Mouse (Mus musculus): ENCODE measurements around the gene Lamb3.
"Not testable (repeated sequence)": the region's sequence is repeated elsewhere in the genome, so short reads cannot be mapped to it uniquely, and the experiment has no call there.

The Lamb3 gene

DNA sequence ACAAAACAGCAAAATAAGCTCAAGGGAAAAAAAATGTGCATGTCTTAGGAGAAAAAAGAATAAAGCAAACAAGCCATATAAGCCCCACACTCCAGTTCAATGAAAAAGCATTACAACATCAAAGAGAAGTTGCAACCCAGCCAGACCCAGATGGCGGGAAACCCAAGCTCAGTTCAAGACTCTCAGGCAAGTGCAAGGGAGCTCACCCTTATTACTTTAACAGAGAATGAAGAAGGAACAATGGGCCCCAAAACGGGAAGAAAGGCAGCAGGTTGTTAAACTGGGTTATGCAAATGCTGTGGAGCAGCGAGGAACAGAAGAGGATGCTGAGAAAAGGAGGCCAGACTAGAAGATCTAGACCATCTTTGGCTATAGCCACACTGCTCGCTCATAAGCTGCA is 35.4 kb downstream of the Lamb3 start:
- in situ Hi-C loops (cut with MboI, MseI): no loop called here

DNA sequence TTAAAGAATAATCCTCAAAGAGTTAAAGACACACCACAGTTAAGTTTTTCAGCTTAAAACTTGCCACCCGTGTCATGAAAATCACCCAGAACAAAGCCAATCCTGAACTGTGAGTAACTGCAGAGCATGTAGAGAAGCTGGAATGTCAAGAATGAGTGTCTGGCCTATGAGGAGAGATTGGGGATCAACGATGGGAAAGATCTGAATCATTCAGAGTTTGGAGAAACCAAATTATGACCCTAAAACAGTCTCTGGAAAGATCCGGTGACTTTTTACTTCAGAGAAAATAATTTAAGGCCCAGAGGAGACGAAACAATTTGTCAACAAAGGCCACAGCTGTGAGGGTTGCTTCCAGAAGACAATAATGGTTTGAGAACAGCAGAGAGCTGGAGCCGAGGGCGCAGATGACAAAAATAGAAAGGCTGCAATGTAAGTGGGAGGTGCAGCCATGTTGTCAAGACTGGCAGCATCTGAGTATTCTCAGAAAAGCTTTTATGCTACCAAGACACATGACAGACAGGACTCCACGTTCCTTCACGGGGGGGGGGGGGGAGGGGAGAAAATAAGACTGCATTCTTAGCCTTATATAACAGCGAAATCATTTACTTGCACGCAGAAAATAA is 36.2 kb downstream of the Lamb3 start:
- in situ Hi-C loops (cut with MboI, MseI): no loop called here

GRCm38 (mm10) chr1:193244235-193244634 is 36.7 kb downstream of the Lamb3 start:
- in situ Hi-C loops (cut with MboI, MseI): no loop called here

- in situ Hi-C loops (cut with MboI, MseI): no loop called here
These were observed 42.5 kb downstream of the Lamb3 start for GRCm38 (mm10) chr1:193250026-193250425.

DNA sequence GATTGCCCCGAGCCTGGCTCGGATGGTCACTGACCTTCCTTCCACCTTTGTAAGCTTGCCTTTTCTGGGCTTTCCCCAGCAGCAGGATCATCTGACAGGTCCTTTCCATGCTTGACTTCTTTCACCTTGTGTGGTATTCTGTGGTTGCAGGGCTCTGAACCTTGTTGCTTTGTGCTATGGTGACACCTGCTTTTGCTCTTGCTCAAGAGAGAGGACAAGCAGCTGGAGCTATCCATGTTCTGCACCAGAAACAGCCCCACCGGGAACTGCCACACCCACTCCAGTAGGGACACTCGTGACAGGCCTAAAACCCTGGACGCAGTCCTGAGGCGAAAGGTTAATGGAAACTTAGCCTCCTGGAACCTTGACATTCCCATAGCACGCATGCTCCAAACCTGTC is 43.9 kb downstream of the Lamb3 start:
- in situ Hi-C loops (cut with MboI, MseI): no loop called here

DNA sequence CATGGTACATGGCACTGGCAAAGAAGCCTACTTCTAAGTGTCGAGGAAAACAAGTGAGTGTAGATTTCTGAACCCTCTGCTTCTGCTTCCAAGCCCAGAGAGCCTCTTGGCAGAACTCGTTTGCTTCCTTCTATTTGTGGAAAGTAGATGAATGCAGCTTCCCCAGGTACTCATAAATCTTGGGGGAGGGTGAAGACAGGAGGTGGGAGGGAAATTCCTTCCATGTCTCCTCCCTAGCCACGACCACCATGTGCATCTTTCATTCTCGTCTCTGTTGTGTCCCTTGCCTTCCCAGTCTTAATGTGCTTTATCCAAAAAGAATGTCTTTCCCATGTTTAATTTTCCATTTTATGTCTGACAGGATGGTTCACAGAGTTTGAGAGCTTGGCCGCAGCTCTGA is 45.1 kb downstream of the Lamb3 start:
- in situ Hi-C loops (cut with MboI, MseI): no loop called here

GRCm38 (mm10) chr1:193253895-193254294 is 46.4 kb downstream of the Lamb3 start:
- in situ Hi-C loops (cut with MboI, MseI): not testable (repeated sequence)

DNA sequence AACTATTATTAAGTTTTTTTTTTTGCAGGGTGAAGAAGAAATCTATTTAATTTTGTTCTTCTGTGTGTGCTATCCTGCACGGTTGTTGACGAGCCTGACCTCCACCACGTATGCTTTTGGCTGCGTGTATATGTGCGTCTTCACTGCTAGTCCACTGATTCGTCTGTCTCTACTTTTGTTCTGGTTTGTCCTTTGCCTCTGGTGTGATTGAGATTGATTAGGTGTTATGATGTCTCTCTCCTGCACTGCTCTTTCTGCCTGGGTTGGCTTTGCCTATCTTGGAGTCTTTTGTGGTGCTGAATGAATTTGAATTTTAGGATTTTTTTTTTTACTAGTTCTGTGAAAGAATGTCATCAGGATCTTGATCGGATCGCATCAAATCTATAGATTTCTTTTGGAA is 47.5 kb downstream of the Lamb3 start:
- in situ Hi-C loops (cut with MboI, MseI): no loop called here

GRCm38 (mm10) chr1:193255488-193256288 is 48.2 kb downstream of the Lamb3 start:
- in situ Hi-C loops (cut with MboI, MseI): no loop called here

- in situ Hi-C loops (cut with MboI, MseI): no loop called here
These were observed 48.7 kb downstream of the Lamb3 start for GRCm38 (mm10) chr1:193256289-193256577.

GRCm38 (mm10) chr1:193256621-193257098 is 49.2 kb downstream of the Lamb3 start:
- in situ Hi-C loops (cut with MboI, MseI): no loop called here

DNA sequence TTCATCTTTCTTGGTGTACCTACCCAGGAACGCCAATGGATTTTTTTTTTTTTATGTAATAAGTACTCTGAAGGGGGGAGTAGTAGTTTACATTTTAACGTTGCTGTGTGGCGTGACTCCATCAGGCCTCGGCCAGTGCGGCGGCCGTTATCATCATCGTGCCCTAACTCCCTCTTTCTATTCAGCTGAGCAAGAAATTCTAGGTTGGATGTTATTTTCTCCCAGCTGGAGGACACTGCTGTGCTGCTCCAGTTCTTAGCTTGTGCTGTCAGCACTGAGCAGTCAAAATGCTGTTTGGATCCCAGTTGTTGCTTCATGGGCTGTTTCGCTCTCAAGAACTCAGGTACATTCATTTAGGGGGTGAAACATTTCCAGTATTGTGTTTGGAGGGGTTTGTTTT is 52.1 kb downstream of the Lamb3 start:
- in situ Hi-C loops (cut with MboI, MseI): no loop called here

- in situ Hi-C loops (cut with MboI, MseI): loop anchor here (5.0 kb wide), 3 partner anchors 65 to 115 kb away; no protein-coding TSS in a partner anchor
These were observed 54.5 kb downstream of the Lamb3 start for GRCm38 (mm10) chr1:193261897-193262548.

DNA sequence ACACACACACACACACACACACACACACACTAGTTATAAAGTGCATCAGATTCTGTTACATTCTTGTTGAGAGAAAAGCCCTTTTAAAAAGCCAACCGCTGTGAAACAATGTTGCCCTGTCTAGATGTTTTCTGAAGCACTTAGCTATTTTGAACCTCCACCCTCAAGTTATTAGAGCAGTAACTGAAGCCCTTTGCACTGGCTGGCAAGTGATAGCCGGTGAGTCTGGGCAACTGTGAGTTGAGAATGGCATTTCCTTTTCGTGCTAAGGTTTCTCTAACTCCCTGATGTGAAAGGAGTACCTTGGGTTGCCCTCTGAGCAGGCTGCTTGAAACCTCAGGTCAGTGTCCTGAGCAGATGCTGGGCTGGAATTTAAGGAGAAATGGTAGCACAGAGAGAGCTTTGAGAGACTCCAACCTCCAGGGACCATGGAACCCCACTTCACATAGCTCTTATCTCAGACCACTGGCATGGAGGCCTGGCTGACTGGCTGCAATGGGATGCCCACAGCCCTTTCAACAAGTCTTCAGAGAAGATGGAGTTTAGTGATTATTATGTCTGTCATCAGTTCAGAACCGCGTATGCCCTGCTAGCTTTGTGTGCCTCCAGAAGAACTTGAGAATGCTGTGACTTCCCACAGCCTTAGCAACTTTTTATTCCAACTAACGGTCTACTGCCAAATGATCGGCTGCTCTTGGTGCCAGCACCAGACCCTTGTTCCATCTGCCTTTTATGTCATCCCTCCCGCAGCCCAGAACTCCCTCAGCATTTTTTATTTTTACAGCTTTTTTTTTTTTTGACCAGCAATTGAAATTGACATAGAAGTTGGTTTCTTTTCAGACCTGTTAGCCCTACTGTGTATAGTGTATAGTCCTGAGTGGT is 55.8 kb downstream of the Lamb3 start:
- in situ Hi-C loops (cut with MboI, MseI): loop anchor here (5.0 kb wide), 3 partner anchors 64 to 114 kb away; no protein-coding TSS in a partner anchor

DNA sequence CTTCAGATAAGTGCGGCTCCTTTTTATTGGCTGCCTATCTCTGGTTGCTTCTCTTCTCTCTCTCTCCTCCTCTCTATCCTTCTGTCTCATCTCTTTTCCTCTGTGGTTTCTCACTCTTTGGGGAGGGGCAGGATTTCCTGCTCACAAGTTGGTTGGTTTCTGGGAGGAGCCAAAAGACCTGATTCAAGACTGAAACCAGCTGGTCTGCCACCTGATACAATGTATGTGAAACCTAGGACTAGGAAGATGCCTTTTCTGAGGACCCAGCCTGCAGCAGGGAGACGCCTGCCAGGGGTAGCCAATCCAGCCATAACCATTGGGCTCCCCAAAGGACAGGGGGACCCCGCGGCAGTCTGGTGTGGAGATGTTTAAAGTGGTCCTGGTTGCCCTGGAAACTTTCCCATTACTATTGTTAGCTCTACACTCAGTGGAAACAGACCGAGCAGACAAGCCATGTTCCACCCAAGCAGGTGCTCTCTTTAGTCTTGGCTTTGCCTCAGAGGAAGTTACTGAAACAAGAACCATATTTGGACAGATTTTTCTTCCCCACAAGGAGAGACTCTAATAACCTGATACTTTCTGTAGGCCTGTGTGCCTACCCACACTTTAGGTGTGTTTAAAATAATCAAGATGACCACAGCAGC is 56.6 kb downstream of the Lamb3 start, which contains the start of gene Hsd11b1:
TSS of gene Hsd11b1 (minus strand) at position 121 of the 644 bp plus-strand sequence.
- in situ Hi-C loops (cut with MboI, MseI): loop anchor here (5.0 kb wide), 3 partner anchors 63 to 113 kb away; no protein-coding TSS in a partner anchor

DNA sequence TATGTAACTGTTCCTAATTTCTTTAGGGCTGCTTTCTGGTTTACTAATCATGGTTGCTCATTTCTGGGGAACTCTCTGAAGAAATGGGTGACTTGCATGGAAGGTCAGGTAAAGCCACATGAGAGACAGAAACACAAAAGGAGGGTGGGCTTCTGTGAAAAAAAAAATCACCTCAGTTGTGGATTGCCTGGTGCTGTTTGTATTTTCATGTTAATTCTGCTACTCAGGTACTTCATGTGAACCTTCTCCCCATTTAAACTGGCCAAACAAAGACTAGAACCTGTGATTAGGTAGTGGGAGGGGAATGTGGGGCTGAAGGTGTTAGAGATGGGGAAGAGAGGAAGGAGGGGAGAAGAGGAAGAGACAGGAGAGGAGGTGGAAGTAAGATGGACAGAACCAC is 58.2 kb downstream of the Lamb3 start:
- in situ Hi-C loops (cut with MboI, MseI): loop anchor here in 1 of 2 experiments (5.0 kb wide), 1 partner anchor 62 kb away; no protein-coding TSS in a partner anchor

GRCm38 (mm10) chr1:193270965-193271763 is 63.7 kb downstream of the Lamb3 start:
- in situ Hi-C loops (cut with MboI, MseI): no loop called here

DNA sequence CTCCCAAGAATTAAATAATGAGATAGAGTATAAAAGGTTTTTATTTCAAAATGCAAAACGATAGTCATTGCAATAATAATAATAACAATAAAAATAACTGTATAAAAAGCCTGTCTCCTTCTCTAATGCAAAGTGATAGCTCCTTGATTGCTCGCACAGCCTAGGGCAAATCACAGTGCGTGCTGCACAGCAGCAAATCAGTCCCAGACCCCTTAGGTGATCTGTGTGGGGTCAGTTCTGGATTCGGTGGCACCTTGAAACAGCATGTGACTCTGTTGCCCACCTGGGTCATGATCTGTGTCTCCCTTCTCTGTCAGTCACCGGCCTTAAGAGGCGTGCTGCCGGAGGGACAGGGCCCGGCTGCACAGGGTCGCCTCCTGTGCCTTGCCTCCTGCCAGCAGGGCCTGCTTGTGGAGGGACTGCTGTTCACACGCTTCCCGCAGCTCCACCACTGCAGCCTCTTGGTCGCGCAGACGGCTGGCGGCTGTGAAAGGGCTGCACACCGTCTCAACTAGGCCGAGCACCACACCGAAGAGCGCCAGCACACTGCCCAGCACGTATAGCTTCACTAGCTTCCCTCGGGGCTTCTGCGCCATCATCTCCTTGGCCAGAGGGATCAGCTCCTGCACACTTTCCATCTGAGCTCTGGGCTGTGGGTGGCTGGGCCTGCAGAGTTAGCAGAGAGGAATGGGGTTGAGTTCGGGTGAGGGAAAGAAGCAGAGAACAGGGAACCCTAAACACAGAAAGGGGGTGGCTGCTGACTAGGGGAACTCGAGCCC is 64.8 kb downstream of the Lamb3 start:
- in situ Hi-C loops (cut with MboI, MseI): no loop called here

DNA sequence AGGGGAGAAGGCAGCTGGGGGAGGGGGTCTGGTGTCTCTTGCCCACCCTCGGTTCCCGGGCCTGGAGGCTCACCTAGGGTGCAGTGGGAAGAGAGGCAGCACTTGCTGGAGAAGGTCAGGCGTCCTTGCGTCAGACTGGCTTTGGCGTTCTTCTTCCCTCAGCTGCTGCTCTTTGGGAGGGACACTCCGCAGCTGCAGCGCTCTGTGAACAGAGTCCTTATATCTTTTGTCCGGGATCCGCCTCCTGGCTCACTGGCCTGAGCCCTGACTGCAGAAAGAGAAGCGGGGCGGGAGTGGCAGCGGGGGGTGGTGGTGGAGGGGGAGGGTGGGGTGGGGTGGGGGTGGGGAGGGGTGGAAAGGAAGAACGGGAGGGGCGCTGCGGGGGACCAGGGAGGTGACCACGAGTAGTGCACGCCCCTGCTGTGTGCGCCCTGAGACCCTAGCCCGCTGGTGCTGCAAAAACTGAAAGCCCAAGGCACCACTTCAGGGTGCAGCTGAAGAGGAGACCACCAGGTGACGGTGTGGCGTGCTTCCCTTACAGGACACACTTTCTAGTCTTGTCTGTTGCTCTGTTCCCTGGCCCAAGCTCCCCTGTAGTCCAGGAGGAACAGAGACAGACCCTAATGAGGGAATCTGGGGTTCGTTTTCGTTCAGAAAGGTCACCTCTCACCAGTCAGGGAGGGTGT is 65.6 kb downstream of the Lamb3 start, which contains the start of gene G0s2:
TSS of gene G0s2 (minus strand) at position 302 of the 686 bp plus-strand sequence.
- in situ Hi-C loops (cut with MboI, MseI): no loop called here

Measured in T-helper 17 cell (primary cell).